Mouse (Mus musculus): Measurements from ENCODE around the gene Mfsd14b. TPM values are rescaled to one million over a fixed set of nuclear protein-coding genes. Genes with fewer than 3 reads are reported as not detected.

Mfsd14b gene
- total RNA-seq, 1 experiment from 2014 or later: 69.4 TPM

Other genes with a start within 250 kb of the Mfsd14b start
- gene Cntnap3, start 209.0 kb downstream of the Mfsd14b start, total RNA-seq (2017): not detected in 2 replicates
- not detected in 2 replicates for gene Spata31, start 195.6 kb downstream of the Mfsd14b start, total RNA-seq (2017)
- gene Spata31d1c, start 79.9 kb downstream of the Mfsd14b start, total RNA-seq (2017): not detected in 2 replicates
- not detected in 2 replicates for gene Prss47, start 60.2 kb downstream of the Mfsd14b start, total RNA-seq (2017)
- gene Olfr465-ps1, start 25.1 kb upstream of the Mfsd14b start, total RNA-seq (2017): not detected in 2 replicates
- gene Olfr466, start 37.3 kb upstream of the Mfsd14b start, total RNA-seq (2017): not detected in 2 replicates
- gene Nlrp4f, start 93.0 kb upstream of the Mfsd14b start, total RNA-seq (2017): not detected in 2 replicates
- not detected in 2 replicates for gene Gm10775, start 146.6 kb upstream of the Mfsd14b start, total RNA-seq (2017)
- 66.9 and 73.8 TPM in 2 replicates for gene Zfp369, start 165.8 kb upstream of the Mfsd14b start, total RNA-seq (2017)